Mouse (Mus musculus): Measurements from ENCODE around the gene Il4i1. TPM values are rescaled to one million over a fixed set of nuclear protein-coding genes. Genes with fewer than 3 reads are reported as not detected.

Il4i1 gene
- polyA plus RNA-seq, 1 experiment from 2014 or later: 1.9 TPM

DNA sequence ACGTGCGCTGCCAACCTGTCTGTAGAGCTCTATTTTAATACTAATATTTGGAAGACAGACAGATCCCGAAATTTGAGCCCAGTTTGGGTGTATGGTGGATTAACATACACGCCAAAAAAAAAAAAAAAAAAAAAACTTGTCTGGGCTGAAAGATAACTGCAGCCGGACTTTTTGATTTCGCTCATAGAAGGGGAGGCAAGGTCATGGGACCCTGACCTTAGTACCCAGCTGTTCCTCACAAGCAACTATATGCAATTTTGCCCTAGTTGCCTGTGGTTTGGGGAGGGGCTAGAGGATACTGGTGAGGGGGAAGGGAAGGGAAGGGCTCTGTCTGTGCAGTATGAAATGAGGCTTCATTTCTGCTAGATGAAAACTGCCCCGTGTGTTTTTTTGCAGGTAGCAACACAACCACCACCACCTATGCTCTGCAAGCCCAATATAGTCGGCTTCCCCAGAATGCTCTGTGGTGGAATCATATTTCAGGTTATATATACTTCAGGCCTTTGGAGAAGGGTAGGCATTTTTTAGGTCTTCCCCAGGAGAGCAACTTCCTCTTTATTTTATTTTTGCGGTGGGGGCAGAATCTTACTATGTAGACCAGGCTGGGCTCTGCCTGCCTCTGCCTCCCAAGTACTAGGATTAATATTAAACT lies 40.2 kb downstream of the Il4i1 start:
- Histone ChIP-seq H3K27ac (ENCODE audit: low read length) (peak overlapping the region; percentile 93), H3K4me3 (ENCODE audit: low read depth, low read length) (peak overlapping the region; percentile 69), H3K4me2 (replicated peaks; ENCODE audit: low read depth, low read length) (peak overlapping the region; percentile 96), H3K4me1 (ENCODE audit: insufficient read depth, low read depth, low read length) (peaks cover 18% of the 10 kb centered on the region), H3K9ac (replicated peaks; ENCODE audit: low read depth) (no peak overlapping the region), H3K9me3 (ENCODE audit: low read length) (no peaks in the 10 kb centered on the region), H3K27me3 (replicated peaks; ENCODE audit: insufficient read depth, low read length) (no peaks in the 10 kb centered on the region), H3K36me3 (ENCODE audit: insufficient read depth, low read length) (no peaks in the 10 kb centered on the region)
- DNase-seq (ENCODE audit: low spot score) (no peak), ATAC-seq (no peak)
- 53% methylated on average over 9 of the region's 9 CpGs for WGBS
- no peak for TF ChIP-seq EP300 (IDR thresholded peaks at IDR 0.05)
- TF ChIP-seq CTCF (IDR thresholded peaks at IDR 0.05): no peak

DNA sequence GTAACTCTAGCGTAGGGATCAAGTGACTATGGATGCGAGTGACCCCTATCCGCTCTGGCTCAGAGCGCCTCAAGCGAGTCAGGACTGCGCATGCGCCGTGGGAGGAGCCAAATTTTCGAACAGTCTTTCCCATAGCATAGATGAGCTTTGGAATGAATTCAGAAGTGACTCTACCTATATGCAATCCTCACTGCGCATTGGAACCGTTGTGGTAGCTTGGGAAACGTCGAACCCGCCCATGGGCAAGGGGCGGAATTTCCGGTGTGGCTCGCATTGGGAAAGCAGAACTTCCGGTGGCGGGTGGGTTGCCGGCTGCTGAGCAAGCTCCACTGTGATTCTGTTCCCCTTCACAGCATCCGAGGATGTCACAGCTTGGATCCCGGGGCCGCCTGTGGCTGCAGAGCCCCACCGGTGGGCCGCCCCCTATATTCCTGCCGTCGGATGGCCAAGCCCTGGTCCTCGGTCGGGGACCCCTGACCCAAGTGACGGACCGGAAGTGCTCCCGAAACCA lies 40.9 kb downstream of the Il4i1 start, which contains the start of gene Pnkp:
TSS of gene Pnkp (plus strand) at position 98 of the 511 bp plus-strand sequence.
- peaks cover 18% of the 10 kb centered on the region for H3K4me1 ChIP-seq (ENCODE audit: insufficient read depth, low read depth, low read length)

DNA sequence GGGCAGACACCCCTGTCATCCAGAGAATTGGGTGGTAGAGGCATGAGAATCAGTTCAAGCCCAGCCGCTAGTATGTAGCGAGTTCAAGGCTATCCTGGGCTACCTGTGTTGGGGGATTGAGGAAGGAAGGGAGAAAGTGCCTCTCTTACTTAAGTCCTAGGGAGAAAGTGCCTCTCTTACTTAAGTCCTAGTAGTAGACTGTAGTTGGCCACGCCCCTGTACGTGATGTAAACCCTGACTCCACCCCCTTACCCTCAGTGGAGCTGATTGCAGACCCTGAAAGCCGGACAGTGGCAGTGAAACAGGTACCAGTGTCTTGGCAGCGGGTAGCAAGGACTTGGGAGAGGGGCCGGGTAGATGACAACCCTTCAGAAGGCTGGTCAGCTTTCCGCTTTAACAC lies 41.7 kb downstream of the Il4i1 start:
- H3K27me3 ChIP-seq (replicated peaks; ENCODE audit: insufficient read depth, low read length): no peaks in the 10 kb centered on the region
- H3K4me1 ChIP-seq (ENCODE audit: insufficient read depth, low read depth, low read length): peaks cover 18% of the 10 kb centered on the region
- ATAC-seq (no peak), DNase-seq (ENCODE audit: low spot score) (peak; percentile 87)
- no peak overlapping the region for H3K9ac ChIP-seq (replicated peaks; ENCODE audit: low read depth)
- H3K36me3 ChIP-seq (ENCODE audit: insufficient read depth, low read length): peaks cover 9% of the 10 kb centered on the region; the same call in 1 of the 2 replicates
- H3K4me2 ChIP-seq (replicated peaks; ENCODE audit: low read depth, low read length): peak overlapping the region; percentile 96
- 23% methylated on average over 8 of the region's 8 CpGs for WGBS
- peak overlapping the region; percentile 69 for H3K4me3 ChIP-seq (ENCODE audit: low read depth, low read length)
- peak overlapping the region; percentile 93 for H3K27ac ChIP-seq (ENCODE audit: low read length)
- H3K9me3 ChIP-seq (ENCODE audit: low read length): no peaks in the 10 kb centered on the region
- no peak for TF ChIP-seq CTCF (IDR thresholded peaks at IDR 0.05)
- no peak for TF ChIP-seq EP300 (IDR thresholded peaks at IDR 0.05)

More for the DNA sequence above, 40.9 kb downstream of the Il4i1 start, which contains the start of gene Pnkp:
- no peaks in the 10 kb centered on the region for H3K9me3 ChIP-seq (ENCODE audit: low read length)
- peak within 1 kb of the TSS; percentile 96 for H3K4me2 ChIP-seq (replicated peaks; ENCODE audit: low read depth, low read length)
- WGBS: under 1% methylated on average over 32 of the region's 32 CpGs
- DNase-seq (ENCODE audit: low spot score): peak; percentile 95
- H3K27me3 ChIP-seq (replicated peaks; ENCODE audit: insufficient read depth, low read length): no peaks in the 10 kb centered on the region
- 0 out of 2 replicates have a peak, but pooled peaks cover 2% of the 10 kb centered on the region for H3K36me3 ChIP-seq (ENCODE audit: insufficient read depth, low read length)
- H3K4me3 ChIP-seq (ENCODE audit: low read depth, low read length): peak within 1 kb of the TSS; percentile 69
- H3K9ac ChIP-seq (replicated peaks; ENCODE audit: low read depth): peak within 1 kb of the TSS; percentile 74
- TF ChIP-seq CTCF (IDR thresholded peaks at IDR 0.05) (0 out of 2 replicates have a peak, but pooled peaks have one; percentile 8), EP300 (IDR thresholded peaks at IDR 0.05) (peak; percentile 24; the same call in 1 of the 2 replicates)
- ATAC-seq: peak; percentile 41
- peak within 1 kb of the TSS; percentile 93 for H3K27ac ChIP-seq (ENCODE audit: low read length)

GRCm38 (mm10) chr7:44859896-44860295 lies 43.7 kb downstream of the Il4i1 start:
- no peaks in the 10 kb centered on the region for H3K27me3 ChIP-seq (replicated peaks; ENCODE audit: insufficient read depth, low read length)
- ATAC-seq: no peak
- peaks cover 25% of the 10 kb centered on the region for H3K36me3 ChIP-seq (ENCODE audit: insufficient read depth, low read length)
- H3K4me1 ChIP-seq (ENCODE audit: insufficient read depth, low read depth, low read length): peaks cover 11% of the 10 kb centered on the region
- H3K4me3 ChIP-seq (ENCODE audit: low read depth, low read length): no peak overlapping the region
- 85% methylated on average over 11 of the region's 11 CpGs for WGBS
- no peak for DNase-seq (ENCODE audit: low spot score)
- H3K4me2 ChIP-seq (replicated peaks; ENCODE audit: low read depth, low read length): no peak overlapping the region
- no peak overlapping the region for H3K9ac ChIP-seq (replicated peaks; ENCODE audit: low read depth)
- H3K9me3 ChIP-seq (ENCODE audit: low read length): no peaks in the 10 kb centered on the region
- no peak for TF ChIP-seq CTCF (IDR thresholded peaks at IDR 0.05)
- TF ChIP-seq EP300 (IDR thresholded peaks at IDR 0.05): no peak
- no peak overlapping the region for H3K27ac ChIP-seq (ENCODE audit: low read length)

- peak; percentile 44 for ATAC-seq
- Histone ChIP-seq H3K27ac (ENCODE audit: low read length) (no peak overlapping the region), H3K4me1 (ENCODE audit: insufficient read depth, low read depth, low read length) (peaks cover 10% of the 10 kb centered on the region), H3K9me3 (ENCODE audit: low read length) (no peaks in the 10 kb centered on the region), H3K9ac (replicated peaks; ENCODE audit: low read depth) (no peak overlapping the region), H3K36me3 (ENCODE audit: insufficient read depth, low read length) (peaks cover 25% of the 10 kb centered on the region), H3K27me3 (replicated peaks; ENCODE audit: insufficient read depth, low read length) (no peaks in the 10 kb centered on the region), H3K4me3 (ENCODE audit: low read depth, low read length) (no peak overlapping the region), H3K4me2 (replicated peaks; ENCODE audit: low read depth, low read length) (no peak overlapping the region)
- TF ChIP-seq EP300 (IDR thresholded peaks at IDR 0.05) (no peak), CTCF (IDR thresholded peaks at IDR 0.05) (peak; percentile 94)
- peak; percentile 79 for DNase-seq (ENCODE audit: low spot score)
- WGBS: 49% methylated on average over 22 of the region's 22 CpGs
Measured at GRCm38 (mm10) chr7:44860576-44861428, 44.6 kb downstream of the Il4i1 start.

- Histone ChIP-seq H3K36me3 (ENCODE audit: insufficient read depth, low read length) (peaks cover 25% of the 10 kb centered on the region), H3K9ac (replicated peaks; ENCODE audit: low read depth) (no peak overlapping the region), H3K4me3 (ENCODE audit: low read depth, low read length) (no peak overlapping the region), H3K4me1 (ENCODE audit: insufficient read depth, low read depth, low read length) (peaks cover 14% of the 10 kb centered on the region), H3K27ac (ENCODE audit: low read length) (no peak overlapping the region), H3K9me3 (ENCODE audit: low read length) (no peaks in the 10 kb centered on the region), H3K4me2 (replicated peaks; ENCODE audit: low read depth, low read length) (no peak overlapping the region), H3K27me3 (replicated peaks; ENCODE audit: insufficient read depth, low read length) (no peaks in the 10 kb centered on the region)
- 76% methylated on average over 14 of the region's 14 CpGs for WGBS
- ATAC-seq: no peak
- TF ChIP-seq EP300 (IDR thresholded peaks at IDR 0.05) (no peak), CTCF (IDR thresholded peaks at IDR 0.05) (peak; percentile 28)
- DNase-seq (ENCODE audit: low spot score): no peak
Measured at GRCm38 (mm10) chr7:44861429-44861816, 45.2 kb downstream of the Il4i1 start.
